Mouse (Mus musculus) T-helper 1 cell (primary cell): ENCODE data around the gene Gm11437.

Experiments used
- in situ Hi-C: fragments of 300-600 bp; cut with MboI, MseI; formaldehyde crosslinking; loops from one replicate; pipeline ENCODE4 v1.15.1; 2025; ENCODE audit warnings: high pct_unique_total_duplicates

Gene Gm11437

DNA sequence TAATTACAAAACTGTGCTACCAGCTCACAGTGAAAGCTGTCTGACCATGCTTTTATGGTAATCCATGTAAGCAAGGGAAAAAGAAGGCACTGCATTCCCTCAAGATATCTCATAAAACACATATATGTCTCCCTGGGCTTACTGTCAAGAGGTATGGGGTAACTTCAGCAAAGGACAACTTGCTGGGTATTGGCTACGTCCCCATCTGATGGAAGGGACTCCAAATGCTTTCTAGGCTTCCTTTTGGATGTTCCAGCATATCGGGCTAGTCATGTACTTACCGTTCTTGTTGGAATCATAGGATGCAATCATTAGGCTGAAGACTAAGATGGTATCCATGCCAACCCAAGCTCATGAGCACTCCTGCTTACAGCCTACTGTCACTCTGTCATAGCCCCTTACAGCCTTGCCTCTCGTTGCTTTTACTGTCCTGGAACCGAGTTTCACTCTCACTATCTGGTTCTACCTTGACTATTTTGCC, at the start of gene Gm11437:
TSS of gene Gm11437 (minus strand) at position 431 of the 481 bp plus-strand sequence.
- in situ Hi-C loops, result no loop called here

DNA sequence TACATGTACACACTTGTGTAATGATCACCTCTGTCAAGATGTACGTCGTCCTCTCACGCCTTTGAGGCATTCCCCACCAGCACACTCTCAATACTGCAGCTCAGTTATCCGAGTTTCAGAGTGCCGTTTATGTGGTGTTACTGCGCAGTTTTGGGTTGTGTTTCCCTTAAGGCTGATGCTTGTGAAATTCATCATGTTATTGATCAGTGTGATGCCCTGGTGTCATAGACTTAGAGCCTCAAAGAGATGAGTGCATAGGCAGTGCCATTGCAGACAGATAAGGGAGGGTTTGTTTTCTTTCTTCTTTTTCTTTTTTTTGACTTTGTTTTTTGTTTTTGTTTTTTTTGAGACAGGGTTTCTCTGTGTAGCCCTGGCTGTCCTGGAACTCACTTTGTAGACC, 43.6 kb upstream of the Gm11437 start:
- in situ Hi-C loops, result no loop called here

DNA sequence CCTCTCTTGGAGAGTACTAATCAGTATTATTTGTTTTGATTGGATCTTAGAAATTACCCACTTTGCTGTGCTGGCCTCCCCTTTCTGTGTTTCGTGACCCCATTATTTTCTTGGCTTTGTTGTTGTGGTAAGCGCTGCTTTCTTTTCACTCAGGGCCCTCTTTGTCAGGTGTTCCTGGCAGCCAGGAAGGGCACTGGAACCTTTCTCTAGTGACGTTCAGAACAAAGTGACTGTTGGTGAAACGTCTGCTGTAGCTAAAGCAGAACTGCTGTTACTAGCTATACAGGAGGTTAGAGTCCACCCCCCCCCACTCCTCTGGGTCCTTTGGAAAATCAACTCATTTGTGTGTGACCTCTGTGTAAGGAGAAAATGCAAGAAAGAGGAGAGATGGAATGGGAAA, 38.5 kb upstream of the Gm11437 start:
- in situ Hi-C loops, result no loop called here

DNA sequence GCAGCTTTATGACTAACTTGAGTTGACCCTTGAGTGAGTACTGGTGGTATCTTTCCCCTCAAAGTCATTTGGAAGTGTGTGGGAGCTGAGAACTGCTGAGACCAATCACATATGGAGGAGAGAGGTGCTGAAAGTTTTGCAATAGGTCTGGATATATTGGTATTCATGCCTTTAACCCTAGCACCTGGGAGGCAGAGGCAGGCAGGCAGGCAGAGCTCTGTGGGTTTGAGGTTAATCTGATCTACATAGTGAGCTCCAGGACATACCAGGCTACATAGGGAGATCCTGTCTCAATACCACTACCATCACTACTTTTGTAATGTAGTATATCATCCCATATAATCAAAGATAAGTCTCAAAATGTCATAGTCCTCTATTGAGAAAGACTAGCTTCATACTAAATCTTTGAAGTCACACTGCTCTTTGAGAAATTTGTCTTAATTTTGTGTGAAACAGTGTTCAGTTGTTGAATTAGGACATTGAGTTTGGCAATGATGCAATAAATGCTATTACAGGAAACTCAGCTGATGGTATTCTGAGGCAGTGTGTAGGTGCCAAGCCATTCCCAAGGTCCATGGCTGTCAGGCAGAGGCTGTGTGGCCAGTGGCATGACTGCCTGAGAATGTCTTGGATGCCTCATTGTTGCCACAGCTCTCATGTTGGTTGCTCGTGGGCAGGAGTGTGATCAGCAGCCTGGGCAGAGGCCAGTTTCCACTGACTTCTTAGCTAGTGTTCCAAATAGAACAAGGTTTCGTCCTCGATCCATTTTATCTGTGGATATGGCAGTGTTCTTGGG, 30.5 kb upstream of the Gm11437 start:
- in situ Hi-C loops, result no loop called here

DNA sequence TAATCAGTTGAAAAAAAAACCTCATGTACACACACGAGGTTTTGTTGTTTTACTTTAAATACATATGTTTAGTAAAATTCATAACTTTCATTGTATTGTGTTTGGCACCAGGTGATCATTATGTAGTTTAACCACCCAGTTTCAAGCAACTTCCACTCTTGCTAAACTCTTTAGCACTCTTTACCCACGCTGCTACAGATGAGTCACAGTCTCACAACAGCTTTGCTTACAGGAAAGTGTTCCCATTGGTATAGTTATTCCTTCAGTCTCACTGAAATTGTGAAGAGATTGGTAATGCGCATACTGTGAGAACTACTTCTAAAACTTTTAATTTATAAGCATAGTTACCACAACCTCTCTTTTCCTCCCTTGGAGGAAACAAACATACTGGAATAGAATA, 27.5 kb upstream of the Gm11437 start:
- in situ Hi-C loops, result no loop called here

DNA sequence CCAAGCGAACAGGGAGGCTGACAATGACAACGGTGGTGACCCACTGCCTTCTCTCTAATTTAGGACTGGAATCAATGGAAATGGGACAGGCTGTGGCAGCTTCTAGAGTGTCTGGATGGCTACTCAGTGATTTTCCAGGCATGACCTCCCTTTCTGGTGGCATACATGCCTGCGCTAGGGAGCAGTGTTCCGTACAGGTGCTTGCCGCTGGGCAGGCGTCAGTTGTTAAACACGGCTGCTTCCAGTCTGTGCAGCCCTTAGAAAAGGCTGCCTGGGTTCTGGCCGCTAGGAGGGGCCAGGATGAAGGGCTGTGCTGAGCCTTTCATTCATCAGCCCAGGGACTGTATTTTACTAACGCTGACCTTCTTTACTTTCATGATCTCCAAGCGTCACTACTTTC, 26.0 kb upstream of the Gm11437 start:
- in situ Hi-C loops, result no loop called here

DNA sequence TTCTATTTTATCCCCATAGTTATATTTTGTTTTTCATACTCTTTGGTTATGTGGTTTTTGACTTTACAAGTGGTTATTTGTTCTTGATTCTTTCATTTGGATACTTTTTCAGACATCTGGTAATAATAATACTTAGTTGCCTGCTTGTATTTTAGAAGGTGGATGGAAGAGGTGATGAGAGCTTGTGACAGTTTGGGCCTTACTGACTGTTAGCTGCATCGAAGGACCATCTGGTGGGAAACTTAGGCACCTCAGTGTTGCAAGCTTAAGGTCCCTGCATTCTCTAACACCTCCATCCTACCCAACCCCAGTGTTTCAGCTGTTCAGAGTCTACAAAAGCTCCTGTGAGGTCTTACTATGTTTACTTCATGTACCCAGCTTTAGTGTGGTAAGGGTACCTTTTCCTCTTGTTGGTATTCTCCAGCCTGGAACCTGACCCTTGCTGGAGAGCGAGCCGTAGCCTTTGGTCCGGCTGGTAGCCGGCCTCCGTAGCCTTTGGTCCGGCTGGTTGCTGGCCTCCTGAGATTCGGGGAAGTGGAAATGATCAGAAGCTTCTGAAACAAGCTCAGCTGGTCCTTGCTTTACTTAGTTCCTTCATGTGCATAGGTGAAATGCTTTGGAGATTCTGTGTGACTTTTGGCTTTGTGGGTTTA, 23.4 kb upstream of the Gm11437 start:
- in situ Hi-C loops, result no loop called here

DNA sequence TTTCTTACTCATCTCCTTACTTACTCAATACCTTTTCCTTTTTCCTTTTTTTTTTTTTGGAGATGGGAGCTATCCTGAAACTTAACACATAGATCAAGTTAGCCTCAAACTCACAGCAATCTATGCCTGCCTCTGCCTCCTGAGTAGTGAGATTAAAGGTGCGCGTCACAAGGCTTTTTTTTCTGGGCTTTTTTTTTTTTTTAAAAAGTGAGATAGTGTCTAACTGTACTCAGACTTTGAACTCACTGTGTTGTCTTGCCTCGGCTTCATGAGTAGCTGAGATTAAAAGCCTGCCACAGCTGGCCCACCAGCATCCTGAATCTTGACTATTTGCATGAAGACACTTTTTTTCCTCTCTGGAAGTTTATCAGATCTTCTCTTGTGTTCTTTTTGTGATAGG, 21.3 kb upstream of the Gm11437 start:
- in situ Hi-C loops, result no loop called here

DNA sequence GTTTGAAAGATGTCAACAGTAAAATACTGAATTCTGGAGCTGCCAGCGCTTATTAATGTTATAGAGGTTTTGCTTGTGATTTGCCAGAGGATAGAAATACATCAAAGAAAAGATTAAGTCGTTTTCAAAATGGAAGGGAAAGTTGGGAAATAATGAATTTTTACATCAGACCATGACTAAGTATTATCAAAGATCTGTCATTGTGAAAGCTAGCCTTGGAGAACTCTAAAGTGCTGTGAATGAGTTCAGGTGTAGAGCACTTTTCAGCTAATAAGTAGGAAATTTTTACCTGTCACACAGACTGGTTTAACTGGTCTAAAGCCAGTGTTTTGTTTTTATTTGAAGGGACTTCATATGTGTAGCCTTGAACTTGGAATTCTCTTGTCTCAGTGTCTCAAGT, 14.0 kb upstream of the Gm11437 start:
- in situ Hi-C loops, result no loop called here

DNA sequence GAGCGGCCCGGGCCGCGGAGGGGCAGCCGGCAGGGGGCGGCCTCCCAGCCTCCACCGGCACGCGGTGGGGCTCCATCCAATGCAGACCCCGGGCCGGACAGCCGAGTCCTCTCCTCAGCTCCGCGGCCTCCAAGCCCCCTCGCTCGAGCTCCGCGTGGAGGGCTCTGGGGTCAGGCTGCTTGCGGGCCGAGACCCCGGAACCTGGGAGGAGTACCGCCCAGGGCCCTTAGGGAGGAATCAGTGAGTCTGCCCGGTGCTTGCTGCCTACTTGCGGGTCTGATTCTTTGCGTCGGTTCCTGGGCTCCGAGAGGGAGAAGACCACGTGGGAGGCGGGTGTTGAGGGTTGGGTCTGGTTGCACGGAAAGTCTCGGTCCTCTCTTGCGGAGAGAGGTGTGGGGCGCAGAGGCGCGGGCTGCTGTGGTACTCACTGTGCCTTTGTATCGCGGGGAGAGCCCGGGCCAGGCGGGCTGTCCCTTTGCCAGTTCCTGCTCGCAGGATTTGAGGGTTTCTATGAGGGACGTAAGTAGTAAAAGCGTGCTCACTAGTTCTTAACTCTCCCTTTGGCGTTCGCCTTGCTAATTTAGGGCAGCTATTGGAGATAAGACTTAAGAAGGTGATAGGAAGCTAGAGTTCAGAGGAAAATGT, 12.8 kb upstream of the Gm11437 start:
- in situ Hi-C loops, result no loop called here

DNA sequence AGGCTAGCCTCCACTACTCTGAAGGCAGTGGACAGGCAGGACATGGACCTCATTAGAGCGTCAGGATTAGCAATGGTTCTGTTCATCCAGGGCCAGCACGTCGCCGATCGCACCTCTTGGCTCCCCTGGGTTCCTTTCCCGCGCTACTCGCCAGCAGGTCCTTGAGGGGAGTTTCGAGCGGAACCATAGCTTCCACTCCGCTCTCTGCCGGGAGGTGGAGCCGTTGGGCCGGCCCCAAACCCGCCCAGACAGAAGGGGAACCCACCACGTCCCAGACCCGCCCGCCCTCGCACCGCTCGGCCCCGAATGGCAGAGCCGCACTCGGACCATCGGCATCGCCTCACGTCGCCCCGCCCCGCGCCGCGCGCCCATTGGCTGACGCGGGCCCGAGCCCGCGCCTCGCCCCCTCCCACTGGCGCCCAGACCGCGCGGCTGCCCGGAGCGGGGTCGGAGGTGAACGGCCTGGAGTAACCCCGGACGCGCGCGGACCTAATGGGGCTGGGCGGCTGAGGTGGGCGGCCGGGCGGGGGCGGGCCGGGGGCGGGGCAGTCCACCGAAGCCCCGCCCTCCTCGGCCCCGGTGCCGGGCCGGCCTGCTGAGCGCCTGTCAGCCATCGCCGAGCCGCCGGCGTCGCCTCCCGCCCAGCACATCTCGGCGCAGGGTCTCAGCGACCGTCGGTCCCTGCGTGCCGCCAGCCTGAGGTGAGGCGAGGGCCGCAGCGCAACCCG, 12.1 kb upstream of the Gm11437 start:
- in situ Hi-C loops, result no loop called here

DNA sequence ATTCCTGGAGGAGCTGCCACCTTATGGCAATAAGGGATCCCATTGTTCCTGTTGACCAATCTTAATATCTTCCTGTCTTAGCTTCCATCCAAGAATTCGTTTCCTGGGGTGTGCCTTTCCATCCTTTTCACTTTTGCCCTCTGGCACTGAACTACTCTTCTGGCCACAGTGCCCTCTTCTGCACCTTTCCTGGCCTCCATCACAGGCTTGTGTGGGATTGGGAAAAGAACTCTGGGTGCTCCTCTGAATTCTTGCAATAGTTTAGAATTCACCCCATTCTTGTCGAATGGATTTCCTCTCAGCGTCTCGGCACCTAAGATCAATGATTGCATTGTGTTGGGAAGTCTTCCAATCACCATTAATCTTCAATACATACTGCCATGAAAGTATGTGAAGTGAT, 11.3 kb upstream of the Gm11437 start:
- in situ Hi-C loops, result no loop called here

DNA sequence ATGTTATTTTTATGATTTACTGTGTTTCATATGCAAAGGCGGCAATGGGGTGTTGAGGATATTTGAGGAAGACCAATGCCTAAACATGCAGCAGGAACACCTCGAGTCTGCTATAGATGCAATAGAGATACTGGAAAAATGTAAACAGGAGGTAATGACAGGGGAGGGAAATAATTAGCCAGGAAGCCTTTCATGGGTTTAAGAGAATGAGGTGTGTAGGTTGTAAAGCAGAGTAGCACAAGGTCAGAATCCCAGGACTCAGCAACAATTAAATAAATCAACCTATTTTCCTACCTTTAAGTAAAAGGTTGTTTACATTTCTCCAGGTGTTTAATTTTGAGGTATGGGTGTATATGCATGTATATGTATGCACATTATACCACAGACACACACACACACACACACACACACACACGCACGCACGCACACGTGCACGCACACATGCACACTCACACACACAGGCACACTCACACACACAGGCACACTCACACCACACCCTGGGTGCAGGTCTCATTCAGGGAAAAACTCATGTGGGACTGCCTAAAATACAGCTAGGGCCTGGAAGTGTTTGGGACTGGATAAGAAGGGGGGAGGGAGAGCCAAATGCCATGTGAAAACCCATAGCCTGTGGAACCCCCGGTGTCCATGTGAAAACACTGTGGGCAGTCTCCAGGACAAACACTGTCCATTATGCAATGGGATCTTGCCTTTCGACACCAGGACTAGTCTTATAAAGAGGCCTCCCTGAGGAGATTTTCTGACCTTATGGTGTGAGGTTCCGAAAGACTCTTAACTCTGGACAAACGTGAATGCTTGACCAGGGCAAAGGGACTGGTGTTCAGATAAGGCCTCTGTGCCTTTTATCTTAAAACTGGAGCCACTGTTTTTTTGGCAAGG, 5.5 kb upstream of the Gm11437 start:
- in situ Hi-C loops, result no loop called here

DNA sequence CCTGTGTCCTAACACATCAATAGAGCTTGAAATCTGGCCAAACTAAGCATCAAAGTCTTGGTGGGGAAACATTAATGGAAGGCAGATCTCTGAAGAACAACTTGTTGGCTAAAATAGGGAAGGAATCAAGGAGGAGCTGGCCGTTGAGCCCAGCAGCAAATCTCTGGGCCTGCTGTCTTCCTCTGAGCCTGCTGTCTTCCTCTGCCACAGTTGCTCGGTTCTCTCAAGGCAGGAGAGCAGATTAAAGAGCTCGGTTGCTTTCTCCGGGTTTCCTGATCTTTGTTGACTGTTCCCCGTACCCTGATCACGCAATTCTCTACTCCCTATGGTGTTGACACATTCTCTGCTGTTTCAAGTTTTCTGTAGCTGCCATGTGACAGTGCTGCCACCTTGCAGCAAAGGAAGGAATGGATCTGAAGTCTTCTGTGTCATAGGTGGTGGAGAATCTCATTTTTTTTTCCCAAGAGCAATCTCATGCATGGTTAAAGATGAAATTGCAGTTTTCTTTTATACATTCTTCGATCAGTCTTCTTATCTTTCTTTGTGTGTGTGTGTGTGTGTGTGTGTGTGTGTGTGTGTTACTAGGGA, 1.5 kb upstream of the Gm11437 start:
- in situ Hi-C loops, result no loop called here

DNA sequence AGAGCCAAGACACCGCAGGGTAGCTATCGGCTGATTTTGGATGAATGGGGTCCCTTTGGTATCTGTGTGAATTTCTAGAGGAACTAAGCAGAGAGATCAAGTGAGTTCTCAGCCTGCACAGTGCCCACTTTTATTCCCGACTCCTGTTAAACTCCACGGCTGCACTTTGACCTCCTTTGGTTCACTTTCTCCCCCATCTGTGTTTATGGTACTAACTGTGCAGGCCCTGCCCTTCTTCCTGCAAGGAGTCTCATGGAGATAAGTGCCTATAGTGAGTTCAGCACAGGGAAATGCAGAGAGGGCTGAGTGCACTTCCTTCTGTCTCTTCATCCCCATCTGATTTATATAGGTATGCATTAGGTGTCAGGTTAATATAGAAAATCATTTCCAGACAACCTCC, 2.7 kb downstream of the Gm11437 start:
- in situ Hi-C loops, result no loop called here

DNA sequence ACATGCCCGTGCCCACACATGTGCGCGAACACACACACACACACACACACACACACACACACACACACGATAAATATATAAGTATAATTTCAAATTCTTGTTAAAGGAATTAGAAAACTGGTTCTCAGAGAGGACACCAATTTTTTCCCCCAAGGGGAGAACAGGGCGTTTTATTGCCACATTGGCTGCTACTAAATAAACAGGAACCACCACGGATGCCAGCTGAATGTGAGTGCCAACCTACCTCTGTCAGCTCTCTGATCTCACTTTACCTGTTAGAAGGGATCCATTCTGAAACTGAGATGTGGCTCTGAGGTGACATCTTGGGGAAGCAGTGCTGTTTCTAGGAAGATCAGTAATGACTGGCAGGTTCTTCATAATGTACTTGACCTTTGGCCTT, 3.2 kb downstream of the Gm11437 start:
- in situ Hi-C loops, result no loop called here

DNA sequence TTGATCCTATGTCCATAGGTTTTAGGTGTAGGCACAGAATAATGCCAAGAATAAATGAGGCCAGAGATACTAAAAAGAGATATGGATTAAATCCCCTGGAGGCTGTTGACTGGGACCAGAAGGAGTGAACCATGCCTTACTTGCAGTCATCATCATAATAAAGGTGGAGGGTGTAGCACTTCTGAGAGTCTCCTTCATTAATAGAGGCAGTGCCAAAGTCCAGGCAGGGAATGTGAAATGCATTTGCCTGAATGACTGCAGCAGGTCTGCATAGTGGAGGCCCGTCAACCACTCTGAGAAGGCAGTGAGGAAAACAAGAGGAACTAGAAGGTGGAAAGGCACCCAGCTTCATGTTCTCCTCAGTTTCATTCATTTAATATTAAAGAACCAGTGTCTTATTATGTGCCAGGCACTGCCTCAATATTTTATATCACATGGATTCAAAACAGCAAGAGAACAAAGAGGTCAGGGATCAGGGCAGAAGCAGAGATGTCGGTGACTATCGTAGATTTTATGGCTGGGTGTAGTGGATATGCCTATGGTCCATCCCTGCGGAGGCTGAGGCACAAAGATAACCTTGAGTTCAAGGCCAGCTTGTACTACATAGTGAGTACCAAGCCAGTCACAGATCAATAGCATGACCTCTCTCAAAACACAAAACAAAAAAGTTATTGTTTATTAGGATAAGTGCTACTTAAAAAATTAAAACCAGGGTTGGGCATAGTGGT, 10.6 kb downstream of the Gm11437 start:
- in situ Hi-C loops, result no loop called here

DNA sequence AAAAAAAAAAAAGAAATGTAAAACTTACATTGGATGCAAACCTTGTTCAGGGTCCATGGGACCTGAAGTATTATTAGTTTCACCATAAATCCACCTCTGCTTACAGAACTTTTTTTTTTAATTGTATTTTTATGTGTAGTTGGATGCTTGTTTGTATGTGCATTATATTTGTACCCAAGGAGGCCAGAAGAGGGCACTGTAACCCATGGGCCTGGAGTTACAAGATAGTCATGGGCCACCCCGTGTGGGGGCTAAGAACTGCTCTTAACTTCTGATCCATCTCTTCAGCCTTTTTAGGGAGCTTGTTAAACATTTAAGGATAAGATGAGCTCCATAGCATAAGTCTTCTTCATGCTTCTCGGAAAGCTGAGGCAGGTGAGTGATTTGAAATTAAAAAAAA, 16.4 kb downstream of the Gm11437 start:
- in situ Hi-C loops, result no loop called here

DNA sequence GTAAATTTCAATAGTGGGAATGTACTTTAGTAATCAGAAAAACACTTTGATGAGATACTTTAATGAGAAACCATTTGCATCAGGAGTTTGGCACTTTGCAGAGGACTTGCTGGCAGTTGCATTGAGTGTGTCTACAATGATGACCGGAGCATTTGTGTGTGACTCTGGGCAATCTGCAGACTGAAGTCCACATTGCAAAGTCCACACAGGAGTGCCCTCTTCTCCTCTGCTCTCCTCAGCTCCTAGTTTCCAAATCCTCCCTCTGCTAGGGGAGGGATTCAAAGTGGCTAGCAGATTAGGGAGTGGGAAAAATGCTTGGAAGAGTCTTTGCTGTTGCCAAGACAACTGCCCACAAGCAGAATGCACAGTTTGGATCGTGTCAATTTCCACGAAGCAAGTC, 21.2 kb downstream of the Gm11437 start:
- in situ Hi-C loops, result no loop called here

DNA sequence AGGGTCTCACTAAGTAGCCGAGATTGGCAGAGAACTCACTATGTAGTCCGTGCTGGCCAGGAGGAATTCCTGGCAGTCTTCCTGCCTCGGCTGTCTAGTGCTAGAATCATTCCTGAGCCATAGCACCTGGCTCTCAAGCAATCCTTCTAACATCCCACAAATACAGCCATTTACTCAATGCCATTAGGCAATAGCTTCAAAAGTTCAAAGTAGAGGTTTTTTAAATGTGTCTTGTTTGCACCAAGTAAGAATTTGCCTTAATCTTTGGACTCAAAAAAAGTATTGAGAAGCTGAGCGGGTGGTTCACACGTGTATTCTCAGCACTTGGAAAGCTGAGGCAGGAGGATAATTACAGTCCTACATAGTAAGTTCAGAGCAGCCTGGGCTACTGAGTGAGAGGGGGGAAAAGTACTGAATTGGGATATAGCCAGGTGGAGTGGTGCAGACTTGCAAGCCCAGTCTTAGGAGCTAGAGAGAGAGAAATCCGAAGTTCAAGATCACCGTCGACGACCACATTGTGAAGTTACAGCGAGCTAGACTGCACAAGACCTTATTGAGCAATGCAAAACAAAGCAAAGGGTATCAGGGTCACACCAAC, 22.0 kb downstream of the Gm11437 start:
- in situ Hi-C loops, result no loop called here
